Mouse (Mus musculus) E14TG2a.4 (cell line): ENCODE measurements around the gene Pdcd6ip.

Experiments used
- H3K27me3 ChIP-seq: 2 replicates; pipeline ENCODE4 v1.6.1; 2014; ENCODE audit warnings: low read length, control low read depth; ENCODE audit not compliant: insufficient read depth
- H3K36me3 ChIP-seq: 2 replicates; pipeline ENCODE4 v1.6.1; 2014; ENCODE audit warnings: low read length, control low read depth; ENCODE audit not compliant: insufficient read depth
- H3K4me1 ChIP-seq: replicated peaks from 2 replicates; pipeline ENCODE4 v1.6.1; 2014; ENCODE audit warnings: low read depth, low read length, control low read depth
- H3K4me3 ChIP-seq: replicated peaks from 2 replicates; pipeline ENCODE4 v1.5.1; 2014; ENCODE audit warnings: mild to moderate bottlenecking, low read length
- H3K9me3 ChIP-seq: 2 replicates; pipeline ENCODE4 v1.6.1; 2014; ENCODE audit warnings: low read length, control low read depth
- CTCF ChIP-seq: conservative IDR thresholded peaks from 2 replicates; pipeline ENCODE4 v1.5.1; 2014; ENCODE audit warnings: low read length
- NANOG ChIP-seq: IDR thresholded peaks from 2 replicates; pipeline ENCODE4 v1.6.1; 2014; ENCODE audit warnings: borderline replicate concordance, low read length, mixed read lengths
- POU5F1 ChIP-seq: IDR thresholded peaks from 2 replicates; pipeline ENCODE4 v1.6.1; 2014; ENCODE audit warnings: low read length, borderline replicate concordance

Pdcd6ip gene

GRCm38 (mm10) chr9:113708361-113709280 is 562 bp upstream of the Pdcd6ip start:
- H3K4me3 ChIP-seq = peak overlapping the region; percentile 91

GRCm38 (mm10) chr9:113706841-113707240 is 1.2 kb downstream of the Pdcd6ip start:
- TF ChIP-seq NANOG = no peak
- TF ChIP-seq POU5F1 = no peak
- no peak for TF ChIP-seq CTCF
- peaks cover 5% of the 10 kb centered on the region; the same call in 1 of the 2 replicates for H3K9me3 ChIP-seq
- peaks cover 11% of the 10 kb centered on the region; the same call in 1 of the 2 replicates for H3K36me3 ChIP-seq

More at GRCm38 (mm10) chr9:113708361-113709280, 562 bp upstream of the Pdcd6ip start:
- Histone ChIP-seq H3K36me3 (0 out of 2 replicates have a peak, but pooled peaks cover 5% of the 10 kb centered on the region), H3K9me3 (no peaks in the 10 kb centered on the region), H3K4me1 (peaks cover 36% of the 10 kb centered on the region), H3K27me3 (0 out of 2 replicates have a peak, but pooled peaks cover 3% of the 10 kb centered on the region)
- TF ChIP-seq POU5F1 (no peak), NANOG (no peak), CTCF (no peak)

GRCm38 (mm10) chr9:113706108-113706507 is 2.0 kb downstream of the Pdcd6ip start:
- TF ChIP-seq NANOG (no peak), CTCF (no peak), POU5F1 (no peak)
- Histone ChIP-seq H3K27me3 (0 out of 2 replicates have a peak, but pooled peaks cover 3% of the 10 kb centered on the region), H3K36me3 (peaks cover 13% of the 10 kb centered on the region; the same call in 1 of the 2 replicates), H3K4me1 (peaks cover 31% of the 10 kb centered on the region), H3K4me3 (0 out of 2 replicates have a peak overlapping the region, but pooled peaks have one; percentile 91), H3K9me3 (peaks cover 7% of the 10 kb centered on the region; the same call in 1 of the 2 replicates)

More at GRCm38 (mm10) chr9:113706841-113707240, 1.2 kb downstream of the Pdcd6ip start:
- H3K4me1 ChIP-seq = peaks cover 36% of the 10 kb centered on the region
- 0 out of 2 replicates have a peak, but pooled peaks cover 3% of the 10 kb centered on the region for H3K27me3 ChIP-seq
- H3K4me3 ChIP-seq = peak overlapping the region; percentile 91

- H3K36me3 ChIP-seq = peaks cover 20% of the 10 kb centered on the region
- peaks cover 14% of the 10 kb centered on the region for H3K4me1 ChIP-seq
- H3K4me3 ChIP-seq = no peak overlapping the region
- TF ChIP-seq POU5F1 = no peak
- TF ChIP-seq CTCF = no peak
- TF ChIP-seq NANOG = no peak
- H3K27me3 ChIP-seq = no peaks in the 10 kb centered on the region
- H3K9me3 ChIP-seq = peaks cover 7% of the 10 kb centered on the region; the same call in 1 of the 2 replicates
Measured at GRCm38 (mm10) chr9:113701441-113702160, 6.5 kb downstream of the Pdcd6ip start.

- H3K27me3 ChIP-seq = no peaks in the 10 kb centered on the region
- no peak for TF ChIP-seq POU5F1
- no peak for TF ChIP-seq CTCF
- TF ChIP-seq NANOG = no peak
- no peaks in the 10 kb centered on the region for H3K9me3 ChIP-seq
- H3K4me1 ChIP-seq = no peaks in the 10 kb centered on the region
- no peak overlapping the region for H3K4me3 ChIP-seq
- H3K36me3 ChIP-seq = peaks cover 77% of the 10 kb centered on the region
Measured at GRCm38 (mm10) chr9:113687461-113687860, 20.6 kb downstream of the Pdcd6ip start.

- Histone ChIP-seq H3K27me3 (no peaks in the 10 kb centered on the region), H3K4me1 (peaks cover 20% of the 10 kb centered on the region), H3K4me3 (no peak overlapping the region), H3K9me3 (no peaks in the 10 kb centered on the region), H3K36me3 (peaks cover 79% of the 10 kb centered on the region)
- TF ChIP-seq POU5F1 = no peak
- no peak for TF ChIP-seq NANOG
- no peak for TF ChIP-seq CTCF
Measured at GRCm38 (mm10) chr9:113673721-113674120, 34.3 kb downstream of the Pdcd6ip start.

GRCm38 (mm10) chr9:113672352-113672751 is 35.7 kb downstream of the Pdcd6ip start:
- no peaks in the 10 kb centered on the region for H3K27me3 ChIP-seq

GRCm38 (mm10) chr9:113670857-113671106 is 37.3 kb downstream of the Pdcd6ip start:
- Histone ChIP-seq H3K36me3 (peaks cover 82% of the 10 kb centered on the region), H3K4me3 (no peak overlapping the region), H3K27me3 (no peaks in the 10 kb centered on the region), H3K9me3 (0 out of 2 replicates have a peak, but pooled peaks cover 3% of the 10 kb centered on the region), H3K4me1 (peaks cover 28% of the 10 kb centered on the region)
- TF ChIP-seq NANOG (peak; percentile 93), CTCF (no peak)

More at GRCm38 (mm10) chr9:113672352-113672751, 35.7 kb downstream of the Pdcd6ip start:
- H3K9me3 ChIP-seq = 0 out of 2 replicates have a peak, but pooled peaks cover 3% of the 10 kb centered on the region
- TF ChIP-seq POU5F1 = no peak
- no peak for TF ChIP-seq CTCF
- TF ChIP-seq NANOG = no peak
- peaks cover 80% of the 10 kb centered on the region for H3K36me3 ChIP-seq
- no peak overlapping the region for H3K4me3 ChIP-seq
- peaks cover 20% of the 10 kb centered on the region for H3K4me1 ChIP-seq
